Mouse (Mus musculus) A20 (cell line): ENCODE measurements around the gene Gpam.
"Not testable (repeated sequence)": the region's sequence is repeated elsewhere in the genome, so short reads cannot be mapped to it uniquely, and the experiment has no call there.

ENCODE experiments used
- DNase-seq: peaks from one replicate; pipeline ENCODE4 v3.0.0-alpha.2; 2011; ENCODE audit warnings: low read depth, low spot score

The Gpam gene

GRCm38 (mm10) chr19:55127072-55127718, at the start of gene Gpam:
Gpam (minus strand) TSS chr19:55127238.
- no peak for DNase-seq

- no peak for DNase-seq
These were observed 44.5 kb upstream of the Gpam start for GRCm38 (mm10) chr19:55171585-55171984.

GRCm38 (mm10) chr19:55170399-55170798, 43.4 kb upstream of the Gpam start:
- no peak for DNase-seq

DNA sequence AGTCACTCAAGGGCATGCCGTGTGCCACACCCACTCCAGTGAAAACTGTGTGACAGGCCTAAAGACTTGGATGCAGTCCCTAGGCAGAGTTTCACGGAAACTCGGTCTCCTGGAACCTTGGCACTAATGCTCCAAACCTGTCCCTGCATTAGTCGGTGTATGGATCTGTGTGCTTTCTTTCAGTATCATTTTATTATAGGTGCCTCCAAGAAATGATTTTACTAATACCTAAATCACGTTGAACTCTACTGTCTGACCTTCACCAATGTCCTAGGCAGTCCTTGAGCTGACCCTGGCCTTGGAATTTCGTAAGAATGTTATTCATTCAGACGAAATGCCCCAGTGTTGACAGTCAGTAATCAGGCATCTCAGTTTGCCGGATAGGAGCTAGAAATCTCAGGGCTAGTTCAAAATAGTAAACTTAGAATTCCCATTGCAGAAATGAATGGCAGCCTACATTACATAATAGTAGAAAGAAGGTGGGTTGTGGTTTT, 42.2 kb upstream of the Gpam start:
- not testable (repeated sequence) for DNase-seq

GRCm38 (mm10) chr19:55168360-55168759, 41.3 kb upstream of the Gpam start:
- no peak for DNase-seq

DNA sequence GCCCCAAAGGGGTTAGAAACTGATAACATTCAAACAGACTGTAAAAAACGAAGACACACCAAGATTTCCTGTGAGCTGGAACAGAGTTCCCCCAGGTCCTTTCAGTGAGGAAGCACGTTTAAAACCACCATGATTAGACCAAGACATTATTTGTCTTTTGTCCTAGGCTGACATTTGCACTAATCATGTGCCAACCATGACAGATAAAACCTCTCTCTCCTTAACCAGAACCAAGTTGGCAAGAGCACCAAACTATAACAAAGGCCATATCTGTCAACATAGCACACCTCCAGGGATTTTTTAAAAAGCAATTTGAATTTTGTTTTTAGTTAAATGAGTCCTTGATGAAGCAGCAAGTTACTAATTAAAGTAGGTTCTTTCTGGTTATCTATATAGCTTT, 40.7 kb upstream of the Gpam start:
- DNase-seq, result no peak

- no peak for DNase-seq
These were observed 39.7 kb upstream of the Gpam start for GRCm38 (mm10) chr19:55166741-55167140.

DNA sequence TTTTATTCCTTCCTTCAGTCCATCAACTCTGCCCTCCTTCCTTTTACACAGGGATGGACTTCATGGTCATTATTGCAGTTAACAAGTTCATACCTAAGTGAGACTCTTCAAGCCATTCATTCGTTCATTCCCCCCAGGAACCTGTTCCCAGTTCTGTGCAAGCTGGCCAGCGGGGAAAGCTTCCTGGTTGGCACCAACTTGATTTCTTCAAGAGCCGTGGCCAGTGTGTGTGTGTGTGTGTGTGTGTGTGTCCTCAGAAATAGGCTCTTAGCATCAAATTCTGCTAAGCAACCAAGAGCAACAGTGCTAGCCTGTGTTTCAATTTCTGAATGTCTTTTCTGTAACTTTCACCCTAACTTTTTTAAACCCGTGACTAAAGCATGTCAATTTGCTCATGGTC, 38.9 kb upstream of the Gpam start:
- DNase-seq, result no peak

GRCm38 (mm10) chr19:55165183-55165865, 38.3 kb upstream of the Gpam start:
- DNase-seq, result no peak

DNA sequence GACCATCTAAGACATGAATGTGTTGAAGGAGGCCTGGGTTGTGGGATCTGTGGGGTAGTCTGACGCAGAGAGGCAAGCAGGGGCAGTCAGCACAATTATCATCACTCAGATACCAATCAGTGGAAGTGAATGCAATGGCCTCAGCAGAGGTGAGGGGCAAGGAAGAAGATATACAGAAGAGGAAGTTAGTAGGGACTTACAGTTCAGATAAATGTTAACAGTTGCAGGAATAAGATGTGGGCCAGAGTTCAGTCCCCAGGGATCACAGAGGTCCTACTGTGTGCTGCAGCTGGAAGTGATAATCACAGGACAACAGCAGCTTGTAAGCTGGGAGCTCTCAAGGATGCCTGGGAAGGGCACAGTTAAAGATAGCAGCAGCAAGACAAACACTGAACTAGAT, 37.1 kb upstream of the Gpam start:
- no peak for DNase-seq

GRCm38 (mm10) chr19:55162271-55162670, 35.2 kb upstream of the Gpam start:
- no peak for DNase-seq

GRCm38 (mm10) chr19:55159826-55160225, 32.8 kb upstream of the Gpam start:
- no peak for DNase-seq

DNA sequence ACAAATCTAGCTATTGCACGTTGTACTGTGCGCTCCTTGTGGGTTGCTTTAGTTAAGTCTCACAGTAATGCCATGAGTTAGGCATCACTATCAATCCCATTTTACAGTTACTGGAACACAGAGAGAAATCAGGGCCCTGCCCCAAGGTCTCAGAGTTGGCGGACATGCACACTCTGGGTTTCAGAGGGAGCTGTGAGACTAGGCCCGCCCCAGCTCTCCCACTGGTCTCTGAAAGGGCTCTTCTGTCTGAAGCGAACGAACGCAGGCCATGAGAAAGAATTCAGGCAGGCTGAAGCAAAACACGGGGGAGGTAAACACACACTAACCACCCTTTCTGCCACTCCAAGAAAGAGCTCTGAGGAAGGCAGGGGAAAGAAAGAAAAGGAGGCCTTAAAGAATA, 31.6 kb upstream of the Gpam start:
- no peak for DNase-seq

- DNase-seq, result no peak
These were observed 30.0 kb upstream of the Gpam start for GRCm38 (mm10) chr19:55157029-55157428.

DNA sequence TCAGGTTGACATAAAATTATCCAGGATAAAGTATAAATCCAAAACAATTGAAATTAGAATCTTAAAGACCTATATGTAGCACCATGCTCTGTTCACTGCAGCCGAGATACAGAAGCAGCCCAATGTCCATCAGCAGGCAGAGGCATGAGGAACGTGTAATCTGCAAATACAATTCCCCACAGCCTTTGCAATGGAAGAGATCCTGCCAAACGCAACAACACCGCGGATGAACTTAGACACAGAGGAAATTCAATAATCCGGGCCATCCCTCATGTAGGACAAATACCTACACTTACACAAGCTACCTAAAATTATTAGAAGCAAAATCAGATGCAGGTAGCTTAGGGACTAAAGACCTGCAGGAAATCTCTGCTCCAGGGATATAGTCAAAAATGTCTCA, 25.9 kb upstream of the Gpam start:
- DNase-seq, result no peak

- not testable (repeated sequence) for DNase-seq
These were observed 25.2 kb upstream of the Gpam start for GRCm38 (mm10) chr19:55152274-55152673.

DNA sequence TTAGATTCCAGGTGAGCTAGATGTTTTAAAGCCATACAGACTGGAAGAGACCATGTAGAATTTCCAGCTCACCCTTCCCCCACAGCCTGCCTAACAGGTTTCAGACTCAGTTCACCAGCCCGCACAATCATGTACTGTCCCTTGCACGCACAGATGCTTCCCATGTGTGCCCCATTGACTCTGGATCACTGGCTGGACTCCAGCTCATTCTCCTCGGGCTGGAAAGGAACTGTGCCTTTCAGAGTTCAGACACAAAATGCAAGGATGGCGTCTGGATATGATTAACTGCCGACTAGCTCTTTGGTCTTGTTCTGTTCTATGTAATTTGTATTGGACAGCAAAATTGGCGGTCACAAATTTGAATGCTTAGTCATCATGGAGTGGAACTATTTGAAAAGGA, 22.6 kb upstream of the Gpam start:
- DNase-seq, result no peak

DNA sequence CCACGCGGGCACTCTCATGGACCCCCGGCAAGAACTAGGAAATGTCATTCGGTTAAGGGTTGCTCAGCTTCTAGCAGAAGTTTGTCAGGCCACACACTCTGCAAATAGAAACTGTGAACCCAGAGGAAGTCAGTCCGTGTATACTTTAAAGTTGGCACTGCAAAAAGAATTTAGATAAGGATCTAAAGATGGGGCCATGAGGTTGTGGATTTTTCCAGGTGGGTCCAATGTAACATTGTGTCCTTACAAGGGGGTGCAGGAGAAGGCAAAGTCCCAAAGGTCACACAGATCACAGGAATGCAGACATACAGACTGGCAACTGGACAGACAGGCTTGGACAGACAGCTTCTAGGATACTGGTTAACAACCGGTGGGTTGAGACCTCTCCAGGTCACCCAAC, 21.1 kb upstream of the Gpam start:
- no peak for DNase-seq

DNA sequence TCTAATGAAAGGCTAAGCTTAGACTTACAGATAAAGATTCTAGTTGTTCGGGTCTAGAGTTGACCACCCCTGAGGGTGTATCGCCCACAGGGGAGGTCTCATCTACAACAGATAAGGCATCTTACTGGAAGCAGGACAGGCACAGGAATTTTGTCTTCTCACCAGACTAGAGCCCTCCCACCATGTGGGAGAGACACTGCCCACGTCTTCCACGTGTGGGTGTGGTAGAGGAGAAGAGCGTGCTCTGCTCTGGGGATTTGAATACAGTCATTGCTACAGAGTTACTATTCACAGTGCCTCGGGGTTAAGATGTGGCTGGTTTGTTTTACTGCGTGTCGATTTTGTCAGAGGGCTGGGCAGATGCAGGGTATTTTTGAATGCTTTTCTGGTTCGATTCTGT, 20.5 kb upstream of the Gpam start:
- no peak for DNase-seq

- no peak for DNase-seq
These were observed 18.1 kb upstream of the Gpam start for GRCm38 (mm10) chr19:55145136-55145535.

DNA sequence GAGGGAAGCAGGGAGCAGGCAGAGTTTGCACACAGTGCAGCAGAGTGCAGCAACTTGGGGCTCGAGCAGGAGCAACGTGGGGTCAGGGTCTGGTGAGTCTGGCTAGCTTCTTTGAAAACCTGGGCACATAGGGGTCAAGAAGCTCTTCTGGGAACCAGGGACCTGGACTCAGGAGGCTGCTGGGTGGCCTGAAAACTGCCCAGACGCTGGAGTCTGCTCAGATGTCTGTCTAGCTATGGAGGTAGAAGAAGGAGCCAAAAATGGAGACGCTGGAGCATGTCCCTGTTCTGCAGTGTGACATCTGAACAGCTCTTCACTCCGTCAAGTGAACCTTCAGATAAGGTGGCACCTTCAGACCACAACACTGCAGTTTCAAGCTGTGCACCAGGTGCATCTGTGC, 17.7 kb upstream of the Gpam start:
- DNase-seq, result no peak

DNA sequence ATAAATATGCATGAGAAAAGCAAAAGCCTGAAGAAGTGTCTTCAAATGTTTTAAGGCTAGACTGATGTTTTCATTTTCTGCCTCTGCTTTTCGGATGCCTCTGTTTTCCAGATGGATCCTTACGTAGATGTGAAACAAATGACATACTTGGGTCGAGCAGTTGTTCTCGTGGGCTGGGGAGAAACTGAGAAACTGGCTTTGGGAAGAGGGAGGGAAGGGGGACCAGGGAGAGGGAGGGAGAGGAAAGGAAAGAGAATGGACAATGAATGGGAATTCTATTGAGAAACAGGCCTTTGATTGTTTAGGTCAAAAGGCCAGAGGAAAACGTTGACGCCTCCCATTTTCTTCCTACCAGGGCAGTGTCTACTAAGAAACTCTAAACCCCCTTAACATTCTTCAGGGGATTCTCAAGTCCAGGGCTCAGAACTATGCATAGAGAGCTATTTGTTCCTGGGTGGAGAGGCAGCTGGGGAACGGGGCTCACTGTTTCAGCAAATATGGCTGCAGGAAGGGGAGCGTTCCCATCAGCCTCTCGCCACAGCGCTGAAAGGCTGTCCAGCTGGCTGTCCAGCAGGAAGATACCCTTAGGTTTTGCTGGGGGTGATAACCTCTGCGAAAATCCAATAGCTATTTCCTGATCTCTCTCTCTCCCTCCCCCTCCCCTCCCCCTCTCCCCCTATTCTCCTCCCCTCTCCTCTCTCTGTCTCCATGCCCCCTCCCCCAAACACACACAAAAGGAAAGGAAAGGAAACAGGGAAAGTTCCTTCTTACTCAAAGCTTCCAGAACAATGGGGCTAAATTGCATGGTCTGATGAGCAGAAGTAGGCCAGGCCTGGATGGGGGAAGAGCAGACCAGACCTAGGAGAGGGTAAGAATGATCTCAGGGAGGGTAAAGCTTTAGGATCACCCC, 16.6 kb upstream of the Gpam start:
- no peak for DNase-seq
